Mouse (Mus musculus): ENCODE results near the gene Smim14.
"Not testable (repeated sequence)": the region's sequence is repeated elsewhere in the genome, so short reads cannot be mapped to it uniquely, and the experiment has no call there.

Smim14 gene

DNA sequence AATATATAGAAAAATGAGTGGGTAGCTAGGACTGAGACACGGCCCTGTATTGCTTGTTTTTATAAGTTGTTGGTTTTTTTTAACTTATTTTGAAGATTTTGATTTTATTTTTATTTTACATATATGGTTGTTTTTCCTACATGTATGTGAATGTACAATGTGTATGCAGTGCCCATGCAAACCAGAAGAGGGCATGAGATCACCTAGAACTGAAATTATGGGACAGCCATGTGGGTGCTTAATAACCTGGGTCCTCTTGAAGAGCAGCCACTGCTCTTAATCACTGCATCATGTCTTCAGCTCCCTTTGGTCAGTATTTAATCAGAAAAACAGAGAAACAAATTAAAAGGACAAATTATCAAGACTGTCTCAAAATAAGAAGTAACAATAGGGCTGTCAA is 15.2 kb downstream of the Smim14 start:
- DNase-seq: no peak

DNA sequence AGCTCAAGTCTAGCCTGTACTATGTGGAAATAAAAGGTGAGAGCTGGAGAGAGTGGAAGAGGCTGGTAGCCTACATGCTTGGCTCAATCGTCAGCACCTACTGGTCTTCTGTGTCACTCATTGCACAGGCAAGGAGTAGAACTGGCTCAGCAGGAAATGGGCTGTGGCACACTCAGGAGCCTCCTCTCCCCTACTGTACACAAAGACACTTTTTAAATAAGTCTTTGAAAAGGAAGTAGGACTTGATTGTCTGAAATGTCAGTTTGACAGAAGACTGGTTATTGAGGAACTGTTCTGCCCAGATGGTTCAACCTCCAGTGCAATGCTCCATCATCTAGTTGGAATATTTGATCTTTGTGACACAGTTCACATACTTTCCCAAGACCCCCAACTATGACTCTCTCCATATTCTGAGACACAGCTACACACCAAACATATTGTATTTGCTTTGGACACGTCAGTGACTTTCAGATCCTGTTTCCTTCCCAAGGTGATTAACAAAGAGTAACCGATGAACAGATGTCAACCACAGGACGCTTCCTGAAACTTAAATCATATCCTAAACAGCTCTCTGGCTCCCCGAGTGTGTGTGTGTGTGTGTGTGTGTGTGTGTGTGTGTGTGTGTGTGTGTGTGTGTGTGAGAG is 22.2 kb downstream of the Smim14 start:
- DNase-seq: no peak

DNA sequence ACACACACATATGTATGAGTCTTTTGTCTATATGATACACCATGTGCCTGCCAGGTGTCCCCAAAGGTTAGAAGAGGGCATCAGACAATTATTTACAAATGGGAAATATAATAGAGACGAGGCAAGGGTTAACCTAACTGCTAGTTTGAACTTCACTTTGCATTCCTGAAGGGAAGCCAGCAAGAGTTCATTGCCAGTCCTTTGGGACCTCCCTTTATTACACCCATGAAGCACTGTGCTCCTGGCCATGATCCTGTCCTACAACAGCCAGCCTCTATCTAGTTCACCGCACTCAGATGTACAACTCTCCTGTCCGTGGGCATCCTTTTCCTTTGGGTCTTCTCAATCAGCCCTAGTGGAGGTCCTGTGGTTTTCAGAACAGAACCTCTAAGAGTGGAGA is 23.5 kb downstream of the Smim14 start:
- DNase-seq: no peak

DNA sequence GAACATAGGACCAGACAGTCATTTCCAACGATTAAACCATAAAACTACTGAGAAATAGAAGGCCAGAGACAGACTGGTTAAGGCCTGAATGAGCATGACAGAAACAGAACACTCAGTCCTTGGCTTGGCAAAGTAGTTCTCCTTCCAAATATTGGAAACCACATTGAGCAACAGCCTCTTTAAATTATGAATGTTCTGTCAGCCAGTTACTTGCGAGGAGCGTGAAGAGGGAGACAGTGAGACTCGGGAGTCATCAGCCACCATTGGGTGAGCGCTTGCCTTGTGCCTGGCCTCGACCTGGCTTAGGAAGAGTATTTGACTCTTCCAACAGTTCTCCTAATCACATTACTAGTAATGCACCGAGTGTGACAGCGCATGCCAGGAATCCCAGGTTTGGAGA is 28.6 kb downstream of the Smim14 start:
- no peak for DNase-seq

GRCm38 (mm10) chr5:65505786-65506185 is 31.2 kb downstream of the Smim14 start:
- DNase-seq: no peak

DNA sequence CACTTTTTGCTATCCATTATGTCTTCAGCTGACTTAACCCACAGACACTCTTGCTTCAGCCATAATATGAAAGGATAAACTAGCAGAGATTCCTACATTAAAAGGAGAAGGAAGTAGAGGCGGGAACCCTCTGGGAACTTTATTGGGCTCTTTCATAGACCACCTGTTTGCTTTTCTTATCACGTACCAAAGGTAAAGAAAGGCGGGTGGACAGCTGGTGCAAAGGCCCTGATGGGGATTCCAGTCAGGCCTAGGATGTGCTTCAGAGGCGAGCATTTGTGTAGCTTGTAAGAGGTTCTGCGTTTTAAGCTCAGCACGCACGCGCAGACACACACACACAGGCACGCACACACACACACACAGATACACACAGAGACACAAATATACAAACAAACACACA is 35.6 kb downstream of the Smim14 start:
- no peak for DNase-seq

DNA sequence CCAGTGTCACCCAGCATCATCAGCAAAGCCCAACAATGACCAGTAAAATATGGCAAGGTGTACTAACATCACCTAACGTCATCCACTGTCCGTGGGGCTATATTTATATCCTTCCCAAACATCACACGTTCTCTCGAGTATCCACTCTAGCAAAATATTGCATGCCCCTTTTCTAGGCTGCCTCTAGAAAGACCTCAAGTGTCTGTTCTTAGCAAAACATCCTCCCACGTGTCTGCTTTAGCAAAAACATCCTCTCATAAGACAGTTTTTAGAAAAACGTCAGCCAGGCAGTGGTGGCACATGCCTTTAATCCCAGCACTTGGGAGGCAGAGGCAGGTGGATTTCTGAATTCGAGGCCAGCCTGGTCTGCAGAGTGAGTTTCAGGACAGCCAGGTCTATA is 36.8 kb downstream of the Smim14 start:
- DNase-seq: no peak

DNA sequence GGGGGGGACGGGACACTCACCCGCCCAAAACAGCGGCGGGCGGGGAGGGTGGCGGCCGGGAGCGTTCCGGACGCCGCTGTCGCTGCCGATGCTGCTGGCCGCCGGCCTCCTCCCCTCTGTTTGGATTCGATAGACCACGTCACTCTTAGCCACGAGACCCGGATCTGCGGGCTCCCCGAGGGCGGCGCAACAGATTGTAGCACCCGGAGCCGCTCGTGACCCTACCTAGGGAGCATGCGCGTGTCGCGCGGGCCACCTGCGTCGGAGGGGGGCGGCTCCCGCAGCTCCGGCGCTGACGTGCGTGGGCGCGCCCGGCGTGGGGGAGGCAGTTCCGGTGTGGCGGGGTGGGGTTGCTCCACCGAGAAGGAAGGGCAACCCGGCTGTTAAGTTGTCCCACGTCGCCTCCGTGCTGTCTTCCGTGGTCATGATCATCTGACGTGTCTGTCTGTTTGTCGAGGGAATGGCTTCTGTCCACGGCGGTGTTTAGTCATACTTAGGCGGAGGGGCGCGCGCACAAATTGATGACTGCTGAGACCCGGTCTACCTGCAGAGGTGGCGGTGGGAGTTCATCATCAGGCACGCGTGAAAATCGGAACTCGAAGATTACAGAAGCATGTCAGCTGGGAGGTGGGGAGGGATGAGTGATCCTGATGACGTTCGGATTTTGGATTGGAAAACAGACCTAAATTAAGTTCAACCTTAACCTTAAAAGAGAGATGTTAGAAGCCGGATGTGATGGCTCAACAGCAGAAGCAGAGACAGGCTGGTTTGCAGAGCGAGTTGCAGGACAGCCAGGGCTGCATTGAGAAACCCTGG is 44.1 kb downstream of the Smim14 start, which contains the start of gene Gm43552:
Gene Gm43552, minus strand, starts transcription at position 118 of the 816 bp plus-strand sequence.
- peak; percentile 94 to 97 for DNase-seq

DNA sequence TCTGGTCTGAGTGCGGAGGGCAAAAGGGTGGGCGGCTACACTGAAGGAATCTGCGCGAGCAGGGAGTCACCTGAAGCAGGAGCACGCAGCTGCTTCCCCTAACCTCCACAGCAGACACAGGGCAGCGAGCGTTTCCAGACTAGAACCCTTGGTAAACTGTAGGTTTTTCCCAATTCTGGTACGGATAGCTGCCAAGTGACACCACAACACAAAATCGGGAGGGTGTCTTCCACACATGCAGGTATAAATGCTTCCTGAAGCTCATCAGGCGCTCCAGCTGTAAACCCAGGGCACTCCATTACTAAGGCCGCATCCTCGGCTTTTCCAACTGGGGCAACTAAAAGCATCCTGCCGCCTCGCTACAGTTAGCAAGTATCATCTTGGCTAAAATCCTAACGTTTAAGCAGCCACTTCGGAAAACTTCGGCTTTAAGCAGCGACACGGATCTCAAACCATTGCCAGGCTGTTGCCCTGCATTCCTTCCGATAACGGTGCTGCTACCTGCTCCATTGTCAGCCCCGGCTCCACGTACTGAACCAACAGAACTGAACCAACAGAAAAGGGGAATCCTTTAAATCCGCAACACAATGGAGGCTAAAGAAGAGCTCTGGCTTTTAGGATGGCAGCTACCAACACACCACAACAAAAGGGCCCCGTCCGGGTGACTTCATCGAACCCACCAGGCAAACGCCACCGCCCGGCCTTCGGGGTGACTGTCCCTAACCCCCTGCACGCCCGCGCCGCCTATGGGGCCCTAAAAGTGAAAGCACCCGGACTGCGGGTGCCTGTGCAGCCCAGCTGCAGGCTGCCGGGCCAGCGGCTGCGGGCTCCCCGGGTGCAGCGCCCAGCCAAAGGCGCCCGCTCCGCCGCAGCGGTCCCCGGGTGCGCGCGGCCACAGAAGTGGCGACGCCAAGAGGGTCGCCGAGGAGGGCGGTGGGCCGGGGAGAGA is 44.9 kb downstream of the Smim14 start:
- peak; percentile 70 to 74 for DNase-seq

GRCm38 (mm10) chr5:65489830-65490229 is 47.2 kb downstream of the Smim14 start:
- DNase-seq: no peak

DNA sequence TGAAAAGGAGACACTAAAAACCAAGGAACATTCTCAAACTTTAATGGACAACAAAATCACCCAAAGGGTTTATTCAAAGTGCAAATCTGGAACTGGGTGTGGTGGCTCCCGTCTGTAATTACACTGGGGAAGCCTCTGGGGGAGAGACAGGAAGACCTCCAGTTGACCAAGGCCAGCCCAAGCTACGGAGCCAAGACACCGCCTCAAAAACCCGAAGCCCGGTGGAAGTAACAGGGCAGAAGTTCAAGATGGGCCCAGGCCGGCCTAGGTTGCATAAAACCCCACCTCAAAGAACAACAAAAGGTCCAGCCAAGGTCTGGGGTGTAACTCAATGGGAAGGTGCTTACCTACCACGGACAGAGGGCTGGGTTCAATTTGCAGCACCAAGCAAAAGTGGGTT is 48.3 kb downstream of the Smim14 start:
- peak in 1 of 2 experiments; percentile 24 for DNase-seq

GRCm38 (mm10) chr5:65487381-65487780 is 49.6 kb downstream of the Smim14 start:
- peak in 1 of 2 experiments; percentile 26 for DNase-seq

DNA sequence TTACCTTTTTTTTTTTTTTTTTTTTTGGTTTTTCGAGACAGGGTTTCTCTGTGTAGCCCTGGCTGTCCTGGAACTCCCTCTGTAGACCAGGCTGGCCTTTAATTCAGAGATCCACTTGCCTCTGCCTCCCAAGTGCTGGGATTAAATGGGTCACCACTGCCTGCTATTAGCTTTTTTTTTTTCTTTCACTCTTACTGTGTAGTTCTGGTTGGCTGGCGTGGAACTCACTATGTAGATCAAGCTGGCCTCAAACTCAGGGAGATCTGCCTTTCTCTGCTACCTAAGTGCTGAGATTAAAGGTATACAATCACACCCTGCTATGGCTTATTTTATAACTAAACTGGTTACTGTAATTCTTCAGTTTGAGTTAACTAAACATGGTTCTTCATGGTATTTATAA is 50.5 kb downstream of the Smim14 start:
- DNase-seq: no peak

DNA sequence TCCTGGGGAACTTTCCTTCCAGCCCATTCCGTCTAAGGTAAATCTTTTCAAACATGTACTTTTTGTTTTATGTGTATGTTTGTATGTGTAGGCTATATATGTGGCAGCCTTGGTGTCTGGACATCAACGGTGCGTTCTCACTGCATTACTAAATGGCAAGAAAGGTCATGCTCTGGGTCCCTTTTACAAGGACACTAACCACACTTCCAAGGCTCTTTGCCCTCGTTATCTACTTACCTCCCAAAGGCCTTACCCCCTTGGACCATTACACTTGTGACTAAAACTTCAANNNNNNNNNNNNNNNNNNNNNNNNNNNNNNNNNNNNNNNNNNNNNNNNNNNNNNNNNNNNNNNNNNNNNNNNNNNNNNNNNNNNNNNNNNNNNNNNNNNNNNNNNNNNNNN is 54.0 kb downstream of the Smim14 start:
- DNase-seq: no peak

- no peak for DNase-seq
These were observed 56.5 kb downstream of the Smim14 start for GRCm38 (mm10) chr5:65480511-65480910.

GRCm38 (mm10) chr5:65479681-65480445 is 57.1 kb downstream of the Smim14 start:
- no peak for DNase-seq

DNA sequence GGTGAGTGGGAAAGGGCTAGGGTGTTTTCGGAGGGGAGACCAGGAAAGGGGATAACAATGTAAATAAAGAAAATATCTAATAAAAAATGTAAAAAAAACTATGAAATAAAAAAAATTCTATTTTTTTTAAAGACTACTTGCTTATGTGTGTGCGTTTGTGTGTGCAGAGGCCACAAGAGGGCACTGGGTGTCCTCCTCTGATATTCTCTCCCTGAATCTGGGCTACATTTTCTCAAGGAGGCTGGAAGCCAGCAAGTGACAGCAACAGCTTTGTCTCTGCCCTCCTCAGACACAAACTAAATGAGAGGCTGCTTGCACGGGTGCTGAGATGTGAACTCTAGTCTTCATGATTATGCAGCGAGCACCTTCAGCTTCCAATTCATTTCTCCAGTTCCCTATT is 58.8 kb downstream of the Smim14 start:
- DNase-seq: peak; percentile 25 to 40

- not testable (repeated sequence) for DNase-seq
These were observed 60.2 kb downstream of the Smim14 start for GRCm38 (mm10) chr5:65476739-65477138.

GRCm38 (mm10) chr5:65475806-65476205 is 61.2 kb downstream of the Smim14 start:
- peak; percentile 32 to 52 for DNase-seq

GRCm38 (mm10) chr5:65469766-65470165 is 67.2 kb downstream of the Smim14 start:
- DNase-seq: no peak

- DNase-seq: no peak
These were observed 70.1 kb downstream of the Smim14 start for GRCm38 (mm10) chr5:65466911-65467310.

- no peak for DNase-seq
These were observed 76.6 kb downstream of the Smim14 start for GRCm38 (mm10) chr5:65460361-65460760.

Data from spleen, adult 18-20 months (tissue).